Mouse (Mus musculus) MEL-GATA-1-ER (cell line): ENCODE results near the gene Ptpn14.

ENCODE experiments used
- DNase-seq: peaks from one replicate; pipeline ENCODE4 v3.0.0-alpha.2; 2012; ENCODE audit warnings: low read depth; ENCODE audit errors: extremely low read depth

Ptpn14 gene

GRCm38 (mm10) chr1:189767910-189768309 is 39.8 kb downstream of the Ptpn14 start:
- no peak for DNase-seq

- DNase-seq = no peak
These were observed 42.4 kb downstream of the Ptpn14 start for GRCm38 (mm10) chr1:189770516-189770915.

DNA sequence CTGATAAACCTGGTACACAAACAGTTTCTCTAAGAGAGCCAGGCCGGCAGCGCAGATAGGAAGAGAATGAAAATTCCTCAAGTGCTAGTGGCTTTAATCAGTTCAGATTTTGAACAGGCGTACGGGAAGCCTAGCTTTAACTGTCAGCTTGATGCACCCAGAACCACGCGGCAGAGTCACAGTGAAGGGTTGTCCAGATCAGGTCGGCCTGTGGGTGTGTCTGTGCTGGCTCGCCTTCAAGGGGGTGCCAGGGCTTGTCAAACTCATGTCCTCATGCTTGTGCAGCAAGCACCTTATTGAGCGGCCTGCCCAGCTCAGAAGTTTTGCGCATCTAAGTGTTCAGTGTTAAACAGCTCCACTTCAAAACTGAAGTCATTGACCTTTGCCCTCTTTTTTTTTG is 44.6 kb downstream of the Ptpn14 start:
- no peak for DNase-seq

DNA sequence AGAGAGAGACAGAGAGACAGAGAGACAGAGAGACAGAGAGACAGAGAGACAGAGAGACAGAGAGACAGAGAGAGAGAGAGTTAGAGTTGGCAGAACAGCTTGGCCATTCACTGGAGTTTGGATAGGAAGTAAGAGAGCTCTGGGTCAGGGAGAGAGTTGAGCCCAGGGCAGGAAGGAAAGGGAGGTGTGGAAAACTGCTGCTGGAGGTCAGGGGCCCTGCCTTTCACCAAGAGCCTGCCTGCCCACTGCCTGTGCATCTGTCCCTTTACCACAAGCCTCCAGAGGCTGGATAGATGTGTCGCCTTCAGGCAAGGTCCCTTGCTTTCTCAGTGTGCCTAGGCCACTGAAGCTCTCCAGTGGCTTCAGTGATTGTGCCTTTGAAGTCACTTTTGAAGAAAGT is 46.7 kb downstream of the Ptpn14 start:
- no peak for DNase-seq

GRCm38 (mm10) chr1:189777207-189777606 is 49.1 kb downstream of the Ptpn14 start:
- no peak for DNase-seq

- no peak for DNase-seq
These were observed 50.3 kb downstream of the Ptpn14 start for GRCm38 (mm10) chr1:189778343-189778742.

- DNase-seq = no peak
These were observed 51.2 kb downstream of the Ptpn14 start for GRCm38 (mm10) chr1:189779226-189779625.

DNA sequence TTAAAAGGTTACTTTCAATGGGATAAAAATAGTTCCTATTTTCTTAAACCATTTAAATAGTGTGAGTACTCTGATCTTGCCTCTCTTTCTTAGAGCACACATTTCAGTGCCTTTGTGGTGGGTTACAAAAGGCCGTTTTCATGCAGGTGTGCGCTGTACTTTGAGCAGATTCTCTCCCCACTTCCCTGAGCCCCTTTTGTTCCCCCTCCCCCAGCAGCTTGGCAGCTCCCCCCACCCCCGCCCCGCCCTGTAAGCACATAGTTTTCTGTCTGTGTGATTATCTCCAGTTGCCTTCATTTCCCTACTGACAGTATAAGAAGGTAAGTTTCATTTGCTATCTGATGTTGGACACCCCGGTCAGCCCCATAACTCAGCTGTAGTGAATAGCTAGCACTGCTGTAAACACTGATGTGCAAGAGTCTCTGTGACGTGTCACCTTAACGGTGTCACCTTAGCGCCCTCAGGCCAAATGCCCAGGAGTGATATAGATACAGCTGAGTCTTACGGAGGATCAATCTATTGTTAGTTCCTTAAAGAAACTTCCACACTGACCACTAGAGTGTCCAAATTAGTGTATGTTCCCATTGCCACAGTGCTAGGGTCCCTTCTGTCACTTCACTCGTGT is 53.8 kb downstream of the Ptpn14 start:
- no peak for DNase-seq

DNA sequence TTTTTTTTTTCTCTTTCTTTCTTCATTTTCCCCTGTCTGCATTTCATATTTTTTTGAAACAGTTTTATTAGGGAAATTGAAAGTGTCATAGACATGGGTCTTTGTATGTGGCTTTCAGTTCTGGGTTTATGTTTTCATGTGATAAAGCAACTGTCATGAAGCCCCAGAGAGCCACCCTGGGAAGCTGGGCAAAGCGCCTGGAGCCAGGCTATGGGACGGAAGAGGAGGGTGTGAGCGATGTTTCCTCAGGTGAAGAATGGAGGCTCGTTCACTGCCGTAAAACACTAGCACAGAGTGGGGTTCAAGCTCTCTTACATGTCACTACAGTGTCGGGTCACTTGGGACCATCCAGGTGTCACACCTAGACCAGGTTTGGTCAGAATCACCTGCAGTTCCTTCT is 54.6 kb downstream of the Ptpn14 start:
- no peak for DNase-seq

- no peak for DNase-seq
These were observed 56.4 kb downstream of the Ptpn14 start for GRCm38 (mm10) chr1:189784503-189784902.

GRCm38 (mm10) chr1:189786707-189787485 is 58.8 kb downstream of the Ptpn14 start:
- DNase-seq = no peak

DNA sequence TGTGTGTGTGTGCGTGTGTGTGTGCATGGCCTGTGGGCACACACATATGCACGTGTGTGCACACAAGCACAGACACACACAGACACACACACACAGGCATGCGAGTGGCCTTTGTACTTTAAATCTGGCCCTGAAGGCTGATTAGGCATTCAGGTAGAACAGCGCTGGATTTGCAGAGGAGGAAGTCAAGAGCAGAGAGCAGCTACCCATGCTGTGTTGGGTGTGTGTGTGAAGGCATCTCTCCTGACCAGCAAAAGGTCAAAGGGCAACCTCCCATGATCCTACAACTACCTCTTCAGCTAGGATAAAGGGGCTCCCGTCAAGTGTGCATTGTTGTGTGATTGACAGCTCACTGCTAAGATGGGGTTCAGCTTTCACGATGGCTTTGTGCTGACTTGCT is 61.5 kb downstream of the Ptpn14 start:
- DNase-seq = no peak

- no peak for DNase-seq
These were observed 62.6 kb downstream of the Ptpn14 start for GRCm38 (mm10) chr1:189790666-189791065.

- no peak for DNase-seq
These were observed 63.6 kb downstream of the Ptpn14 start for GRCm38 (mm10) chr1:189791534-189792217.

GRCm38 (mm10) chr1:189792560-189793195 is 64.6 kb downstream of the Ptpn14 start:
- no peak for DNase-seq

- DNase-seq = no peak
These were observed 70.9 kb downstream of the Ptpn14 start for GRCm38 (mm10) chr1:189798949-189799348.

- DNase-seq = no peak
These were observed 72.3 kb downstream of the Ptpn14 start for GRCm38 (mm10) chr1:189800211-189800961.

GRCm38 (mm10) chr1:189801303-189801702 is 73.2 kb downstream of the Ptpn14 start:
- DNase-seq = no peak

GRCm38 (mm10) chr1:189802575-189802974 is 74.5 kb downstream of the Ptpn14 start:
- no peak for DNase-seq

GRCm38 (mm10) chr1:189803742-189804141 is 75.7 kb downstream of the Ptpn14 start:
- no peak for DNase-seq
